Mouse (Mus musculus) stomach, postnatal 0 days (tissue): ENCODE measurements at regions not wholly inside any gene's neighbourhood (a gene's known extent, or its start where the extent isn't known, plus 50 kb on each side); places are given as distances from the start of the nearest gene placed in this dataset.

Source experiments
- CTCF ChIP-seq: IDR thresholded peaks from 2 replicates; pipeline ENCODE4 v1.5.1; 2016; ENCODE audit warnings: antibody characterized with exemption, low read depth, mild to moderate bottlenecking, moderate library complexity
- EP300 ChIP-seq: optimal IDR thresholded peaks from 2 replicates; pipeline ENCODE3; 2016; ENCODE audit warnings: antibody characterized with exemption

- TF ChIP-seq EP300 (no peak), CTCF (no peak)
Measured at GRCm38 (mm10) chrX:11209895-11210294, 89.2 kb upstream of the H2al1a start.
